Mouse (Mus musculus) testis, postnatal 10 days (tissue): ENCODE results near the gene Arpc5l.
A peak's percentile ranks its signal among the peaks of the same experiment; 100 is the strongest.
"Not testable (repeated sequence)": the region's sequence is repeated elsewhere in the genome, so short reads cannot be mapped to it uniquely, and the experiment has no call there.

ENCODE experiments used
- DNase-seq: peaks from one replicate; pipeline ENCODE4 v3.0.0; 2021; ENCODE audit warnings: low spot score

The Arpc5l gene

DNA sequence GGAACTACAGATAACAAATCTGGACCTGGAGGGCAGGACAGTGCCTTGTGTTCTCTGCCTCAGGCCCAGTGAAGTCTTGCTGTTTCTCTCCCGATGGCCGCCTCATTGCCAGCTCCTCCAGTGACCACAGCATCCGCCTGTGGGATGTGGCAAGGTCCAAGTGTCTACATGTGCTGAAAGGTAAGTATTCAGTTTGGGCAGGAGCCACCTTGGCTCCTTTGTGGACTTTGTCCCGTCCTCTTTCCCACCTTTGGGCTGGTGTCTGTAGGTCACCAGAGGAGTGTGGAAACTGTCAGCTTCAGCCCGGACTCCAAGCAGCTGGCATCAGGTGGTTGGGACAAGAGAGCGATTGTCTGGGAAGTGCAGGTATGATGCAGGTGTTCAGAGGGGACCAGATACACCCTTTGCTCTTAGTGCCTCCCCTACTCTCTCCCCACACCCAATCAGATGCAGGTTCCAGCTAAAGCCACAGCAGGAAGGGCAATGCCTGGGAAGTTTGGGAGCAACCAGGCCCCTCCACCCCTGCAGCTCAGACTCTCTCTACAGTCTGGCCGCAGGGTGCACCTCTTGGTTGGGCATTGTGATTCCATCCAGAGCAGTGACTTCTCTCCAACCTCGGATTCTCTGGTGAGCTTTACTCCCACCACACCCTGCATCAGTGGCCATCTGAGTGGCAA, 5.1 kb upstream of the Arpc5l start:
- no peak for DNase-seq

DNA sequence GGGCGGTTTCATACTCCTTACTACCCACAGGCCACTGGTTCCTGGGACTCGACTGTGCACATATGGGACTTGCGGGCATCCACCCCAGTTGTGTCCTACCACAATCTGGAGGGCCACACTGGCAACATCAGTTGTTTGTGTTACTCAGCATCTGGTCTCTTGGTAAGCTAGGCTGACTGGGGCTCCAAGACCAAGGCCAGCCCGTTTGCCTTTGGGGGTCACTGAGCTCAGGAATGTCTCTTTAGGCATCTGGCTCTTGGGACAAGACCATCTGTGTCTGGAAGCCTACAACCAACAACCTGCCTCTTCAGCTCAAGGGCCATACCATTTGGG, 4.6 kb upstream of the Arpc5l start:
- no peak for DNase-seq

DNA sequence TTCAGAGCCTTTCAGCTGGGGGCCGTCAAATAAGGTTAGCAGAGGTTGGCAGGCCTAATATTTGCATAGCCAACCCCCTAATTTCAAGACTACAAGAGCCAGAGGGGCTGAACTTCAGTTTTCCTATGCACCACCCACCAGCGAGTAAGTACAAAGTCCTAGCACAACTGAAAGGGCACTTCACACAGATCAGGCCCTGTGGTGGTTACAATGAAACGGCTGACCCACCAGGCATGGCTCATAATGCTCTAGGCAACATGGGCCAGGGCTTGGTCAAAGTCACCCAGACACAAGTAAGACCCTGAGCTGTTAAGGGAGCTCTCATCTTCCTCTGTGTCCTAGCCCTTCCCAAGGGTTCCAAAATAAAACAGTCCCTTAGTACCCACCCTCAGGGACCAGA, 3.3 kb upstream of the Arpc5l start:
- no peak for DNase-seq

DNA sequence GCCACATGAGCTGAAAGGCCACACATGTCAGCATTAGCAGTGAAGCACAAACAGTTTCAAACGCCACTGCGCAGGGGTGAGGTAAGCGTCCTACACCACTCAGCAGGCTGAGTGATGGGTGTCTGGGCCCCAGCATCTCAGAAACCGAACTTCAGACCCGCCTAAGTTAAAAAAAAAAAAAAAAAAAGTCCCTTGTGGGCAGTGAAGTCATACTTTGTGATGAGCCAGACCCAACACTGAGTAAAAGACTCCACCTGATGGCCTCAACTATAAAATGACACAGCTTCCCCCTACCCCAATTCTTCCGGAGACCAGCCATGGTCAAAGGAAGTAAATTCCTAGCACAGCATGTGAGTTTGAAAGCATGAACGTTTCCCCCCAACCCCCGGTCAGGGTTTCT, 2.0 kb upstream of the Arpc5l start:
- DNase-seq: no peak

DNA sequence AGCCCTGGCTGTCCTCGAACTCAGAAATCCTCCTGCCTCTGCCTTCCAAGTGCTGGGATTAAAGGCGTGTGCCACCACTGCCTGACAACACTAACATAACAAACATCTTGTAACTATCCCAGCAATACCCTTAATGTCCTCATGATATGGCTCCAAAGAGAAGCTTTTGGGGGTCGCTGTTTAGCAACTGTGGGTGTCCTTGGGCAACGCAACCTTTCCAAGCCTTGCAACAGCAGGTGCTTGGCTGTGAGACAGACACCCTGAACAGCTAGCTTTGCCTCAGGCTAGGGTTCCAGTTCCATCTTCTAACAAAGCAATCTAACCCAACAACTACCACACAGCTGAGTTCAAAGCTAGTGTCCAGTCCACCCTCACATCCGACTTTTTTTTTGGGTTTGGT, 1.6 kb upstream of the Arpc5l start:
- no peak for DNase-seq

DNA sequence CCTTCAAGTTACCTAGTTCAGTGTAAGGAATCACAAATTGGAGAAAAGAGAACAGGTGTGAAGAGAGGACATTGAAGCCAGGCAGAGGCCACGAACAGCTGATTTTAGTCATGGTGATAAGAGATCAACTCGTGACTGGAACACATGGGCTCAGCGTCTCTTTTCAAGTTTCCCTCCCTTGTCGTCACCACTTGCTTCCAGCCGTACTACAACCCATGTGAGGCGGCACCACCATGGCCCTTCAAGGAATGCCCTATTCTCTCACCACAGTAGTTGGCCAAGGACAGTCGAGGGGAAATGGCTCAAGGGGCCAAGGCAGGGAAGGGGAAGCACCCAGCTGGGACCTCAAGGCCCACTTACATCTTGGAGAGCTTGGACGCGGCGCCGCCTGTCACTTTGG, 776 bp upstream of the Arpc5l start:
- no peak for DNase-seq

DNA sequence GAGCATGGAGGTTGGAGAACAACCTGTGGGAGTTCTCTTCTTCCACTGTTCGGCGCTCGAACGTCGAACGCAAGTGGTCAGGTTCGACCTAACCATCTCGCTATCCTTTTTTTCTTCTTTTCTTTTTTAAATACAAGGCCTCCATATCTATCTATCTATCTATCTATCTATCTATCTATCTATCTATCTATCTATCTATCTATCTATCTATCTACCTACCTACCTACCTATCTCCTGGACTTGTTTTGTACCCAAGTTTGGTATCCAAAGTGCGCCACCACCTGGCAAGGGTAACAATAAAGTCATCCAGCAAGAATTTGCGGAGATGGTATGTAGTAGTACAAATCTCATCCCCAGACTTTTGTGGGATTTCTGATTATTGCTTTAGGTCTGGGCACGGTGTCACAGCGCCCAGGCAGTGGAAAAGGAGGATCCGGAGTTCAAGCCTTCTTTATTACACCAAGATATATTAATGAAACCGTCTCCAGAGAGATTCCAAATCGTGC, 479 bp downstream of the Arpc5l start, which contains the start of gene Rpl35:
Gene Rpl35, minus strand, starts transcription at position 51 of the 506 bp plus-strand sequence.
- peak; percentile 70 for DNase-seq

DNA sequence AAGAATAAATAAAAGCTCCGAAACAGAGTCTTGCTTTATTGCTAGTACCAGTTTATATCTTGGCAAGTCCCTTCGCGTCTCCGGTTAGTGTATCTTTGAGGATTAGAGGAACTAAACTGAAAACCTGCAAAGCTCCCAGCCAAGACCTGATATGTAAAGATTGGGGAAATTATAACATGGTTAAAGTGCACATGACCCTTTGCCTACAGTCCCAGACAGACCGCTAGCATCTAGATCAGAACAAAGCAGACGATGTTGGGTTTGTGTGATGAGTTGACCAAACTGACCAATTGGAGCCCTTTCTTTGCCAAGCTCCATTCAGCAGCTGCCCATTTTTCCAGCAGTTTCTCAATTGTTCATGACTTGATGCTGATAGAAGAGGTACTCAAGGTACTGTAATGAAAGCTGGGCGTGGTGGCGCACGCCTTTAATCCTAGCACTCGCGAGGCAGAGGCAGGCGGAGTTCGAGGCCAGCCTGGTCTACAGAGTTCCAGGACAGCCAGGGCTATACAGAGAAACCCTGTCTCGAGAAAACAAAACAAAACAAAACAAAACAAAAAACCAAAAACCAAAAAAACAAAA, 1.1 kb downstream of the Arpc5l start:
- no peak for DNase-seq

DNA sequence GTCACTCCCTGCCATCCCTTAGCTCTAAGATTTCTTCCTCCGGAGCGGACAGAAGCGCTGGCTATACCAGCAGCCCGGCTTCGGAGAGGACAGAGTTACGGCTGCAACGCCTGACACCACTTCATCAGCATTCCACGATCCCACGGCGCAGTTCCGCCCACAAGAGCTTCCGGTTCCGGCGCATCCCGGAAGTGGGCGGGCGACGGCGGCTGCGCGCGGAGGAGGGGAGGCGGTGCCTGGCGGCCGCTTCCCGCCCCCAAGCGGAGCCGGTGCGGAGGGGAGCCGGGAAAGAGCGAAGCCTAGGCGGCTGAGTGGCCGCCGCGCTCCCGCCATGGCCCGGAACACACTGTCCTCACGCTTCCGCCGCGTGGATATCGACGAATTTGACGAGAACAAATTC, 2.7 kb downstream of the Arpc5l start:
- peak; percentile 94 for DNase-seq

DNA sequence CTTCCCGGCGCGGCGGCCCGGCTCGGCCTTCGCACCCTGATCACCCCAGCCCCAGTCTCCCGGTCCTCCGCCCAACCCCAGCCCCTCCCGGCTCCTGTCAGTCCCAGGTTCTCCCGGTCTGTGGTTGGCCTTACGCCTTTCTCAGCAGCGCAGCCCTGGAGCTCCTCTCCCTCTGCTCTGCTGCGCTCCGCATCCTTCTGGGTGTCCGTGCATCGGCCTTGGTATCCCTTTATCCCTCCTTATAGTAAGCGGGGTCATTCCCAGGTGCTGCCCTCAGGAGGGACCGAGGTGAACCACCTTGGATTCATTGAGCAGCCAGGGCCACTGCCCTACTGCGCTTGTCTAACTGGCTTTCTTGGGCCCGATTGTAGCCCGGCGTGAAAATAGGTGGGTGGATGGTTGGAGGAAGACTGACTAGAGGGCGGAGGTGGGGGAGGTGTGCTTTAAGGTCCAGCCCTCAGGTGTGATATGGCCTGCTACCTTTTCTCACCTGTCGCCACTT, 3.3 kb downstream of the Arpc5l start:
- no peak for DNase-seq

DNA sequence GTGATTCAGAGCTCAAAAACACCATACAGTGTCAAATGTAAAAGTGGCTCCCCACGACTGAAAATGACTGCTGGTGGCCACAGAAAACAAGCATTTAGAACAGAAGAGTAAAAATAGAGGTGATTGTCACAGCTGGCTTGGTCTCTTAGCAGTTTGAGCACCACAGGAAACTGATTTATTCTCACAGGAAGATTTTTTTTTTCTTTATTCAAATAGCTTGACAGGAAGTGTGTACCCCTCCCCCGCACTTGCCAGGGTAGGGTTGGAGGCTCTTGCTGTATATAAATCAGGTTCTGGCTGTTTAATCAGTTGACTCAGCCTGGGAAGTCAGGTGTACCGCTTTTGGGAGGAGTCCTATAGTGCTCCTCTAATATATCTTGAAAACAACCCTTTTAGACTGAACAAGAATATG, 3.8 kb downstream of the Arpc5l start:
- DNase-seq: no peak

DNA sequence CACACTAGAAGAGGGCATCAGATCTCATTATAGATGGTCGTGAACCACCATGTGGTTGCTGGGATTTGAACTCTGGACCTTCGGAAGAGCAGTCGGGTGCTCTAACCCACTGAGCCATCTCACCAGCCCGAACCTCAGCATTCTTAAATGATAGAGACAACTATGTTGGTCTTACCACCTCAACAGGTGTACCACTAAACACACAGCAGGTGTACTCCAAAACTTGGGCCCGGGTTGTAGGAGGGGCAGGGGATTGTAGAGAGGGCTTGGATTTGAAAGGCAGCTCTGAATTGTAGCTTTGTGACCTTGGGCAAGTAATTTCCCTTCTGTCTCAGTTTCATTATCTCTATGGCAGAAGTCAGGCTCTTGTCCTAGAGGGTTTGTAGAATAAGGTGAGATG, 5.0 kb downstream of the Arpc5l start:
- not testable (repeated sequence) for DNase-seq

DNA sequence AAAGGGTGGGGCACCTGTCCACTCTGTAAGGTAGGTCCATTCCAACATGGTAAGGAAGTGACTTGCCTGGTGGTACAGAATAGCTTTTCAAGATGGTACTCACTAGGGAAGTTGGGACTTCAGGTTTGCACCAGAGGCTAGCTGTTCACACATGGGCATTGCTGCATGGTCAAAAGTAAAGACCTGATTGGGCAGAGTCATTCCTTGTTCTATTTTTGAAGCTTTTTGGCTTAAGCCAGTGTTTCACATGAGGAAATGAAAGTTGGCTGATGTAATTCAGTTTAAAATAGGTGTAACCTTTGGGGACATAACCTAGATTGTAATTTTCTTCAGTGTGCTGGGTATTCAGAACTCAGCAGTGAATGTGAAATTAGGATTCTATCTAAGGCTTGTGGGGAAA, 6.1 kb downstream of the Arpc5l start:
- no peak for DNase-seq

DNA sequence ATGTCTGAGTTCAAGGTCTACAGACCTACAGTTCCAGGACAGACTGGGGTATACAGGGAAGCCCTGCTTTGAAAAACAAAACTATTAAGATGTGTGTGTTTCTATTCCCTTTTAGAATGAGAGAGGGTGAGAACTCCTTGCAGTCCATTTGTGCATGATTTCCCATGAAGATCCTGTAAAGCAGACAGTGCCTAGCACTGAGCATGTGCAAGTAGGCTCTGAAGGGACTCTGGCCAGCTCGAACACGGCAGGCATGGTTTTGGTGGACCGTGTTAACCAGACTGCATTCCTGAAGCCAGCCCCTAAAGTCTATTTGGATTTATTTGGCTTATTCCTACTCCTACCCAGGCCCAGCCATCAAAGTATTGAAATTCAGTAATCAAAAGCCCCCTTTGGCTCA, 6.8 kb downstream of the Arpc5l start:
- DNase-seq: no peak

DNA sequence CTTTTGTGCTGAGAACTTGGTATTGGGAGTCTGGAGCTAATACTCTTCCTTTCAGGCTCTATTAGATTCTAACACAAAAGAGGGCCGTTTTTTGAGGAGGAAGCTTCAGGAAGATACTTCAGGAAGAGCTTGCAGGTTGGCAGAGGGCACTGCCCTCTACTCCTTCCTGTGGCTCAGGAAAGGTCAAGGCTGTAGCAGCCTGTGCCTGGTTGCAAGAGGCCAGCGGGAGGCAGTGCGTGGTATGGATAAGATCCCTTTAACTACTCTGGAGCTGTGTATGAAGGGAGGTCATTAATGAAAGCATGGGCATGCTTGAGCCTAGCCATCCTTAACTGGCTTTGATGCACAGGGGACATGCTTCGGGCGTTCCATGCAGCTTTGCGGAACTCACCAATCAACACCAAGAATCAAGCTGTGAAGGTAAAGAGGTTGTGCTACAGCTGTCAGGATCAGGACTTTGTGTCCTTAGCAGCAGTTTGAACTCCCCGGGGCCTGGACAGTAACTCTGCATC, 7.7 kb downstream of the Arpc5l start:
- no peak for DNase-seq

DNA sequence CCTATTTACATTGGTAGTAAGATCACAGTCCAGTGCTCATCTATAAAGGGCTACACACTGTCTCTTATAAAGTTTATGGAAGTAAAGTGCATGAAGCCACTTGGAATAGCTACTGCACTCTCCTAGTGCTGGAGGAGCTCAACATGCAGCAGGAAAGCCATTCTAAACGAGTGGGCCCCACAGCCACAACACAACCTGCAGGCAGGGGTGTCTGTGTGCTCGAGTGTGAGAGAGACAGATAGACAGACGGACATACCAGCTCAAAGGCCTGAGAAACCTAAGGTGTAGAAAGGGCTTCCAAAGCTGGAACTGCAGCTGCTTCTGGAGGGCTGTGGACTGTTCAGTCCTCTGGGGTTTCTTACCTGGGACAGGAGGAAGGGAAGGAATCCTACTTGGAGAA, 11.4 kb downstream of the Arpc5l start:
- DNase-seq: no peak

DNA sequence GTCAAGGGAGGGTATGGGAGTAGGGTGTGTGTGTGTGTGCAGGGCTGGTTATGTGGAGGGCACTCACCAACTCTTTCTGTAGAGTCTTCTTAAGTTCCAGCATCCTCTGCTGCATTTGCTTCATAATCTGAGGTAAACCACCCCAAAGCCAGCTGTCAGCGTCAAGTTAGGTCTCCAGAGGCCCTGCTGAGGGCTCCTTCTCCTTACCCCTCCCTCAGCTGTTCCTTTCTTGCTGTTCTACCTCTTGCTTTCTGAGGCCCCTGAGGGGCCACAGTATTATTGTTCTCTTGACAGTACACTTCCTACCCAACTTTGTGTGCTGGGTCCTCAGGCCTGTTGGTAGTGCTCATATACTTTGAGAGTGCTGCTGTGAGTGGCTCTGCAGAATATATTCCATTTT, 14.9 kb downstream of the Arpc5l start:
- no peak for DNase-seq

DNA sequence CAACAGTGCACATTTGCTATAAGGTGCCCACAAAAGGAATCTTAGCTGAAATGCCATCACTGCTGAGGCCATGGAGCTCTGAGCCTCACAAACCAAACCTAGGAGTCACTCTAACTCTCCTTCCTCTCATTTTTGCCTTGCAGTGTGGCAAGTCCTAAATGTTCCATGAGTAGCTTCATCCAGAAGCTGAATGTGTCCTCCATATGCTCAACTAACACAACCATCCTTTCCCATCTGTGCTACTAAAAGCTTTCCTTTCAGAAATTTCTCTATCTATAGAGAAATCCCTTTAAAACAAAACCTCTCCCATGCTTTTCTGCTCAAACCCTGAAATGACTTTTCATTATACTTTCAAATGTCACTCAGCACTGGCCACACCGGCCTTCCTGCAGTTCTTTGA, 26.5 kb downstream of the Arpc5l start:
- DNase-seq: no peak

DNA sequence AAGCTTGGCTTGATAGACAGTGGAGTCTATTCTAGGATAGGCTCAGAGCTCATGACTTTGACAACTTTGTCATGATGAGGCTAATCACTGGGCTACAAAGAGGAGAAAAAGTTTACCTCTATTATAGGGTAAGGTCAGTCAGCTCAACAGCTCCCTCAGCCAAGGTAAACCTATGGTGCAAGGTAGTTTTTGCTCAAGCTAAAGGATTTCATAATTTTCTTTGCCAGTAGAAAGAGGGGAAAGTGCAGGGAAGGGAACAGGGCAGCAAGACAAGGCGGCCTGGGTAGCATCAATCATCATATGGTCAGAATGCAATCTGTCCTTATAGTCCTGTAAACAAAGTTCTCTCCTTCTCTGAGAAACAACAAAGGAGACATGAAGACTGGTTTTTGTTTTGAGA, 35.1 kb downstream of the Arpc5l start:
- no peak for DNase-seq

DNA sequence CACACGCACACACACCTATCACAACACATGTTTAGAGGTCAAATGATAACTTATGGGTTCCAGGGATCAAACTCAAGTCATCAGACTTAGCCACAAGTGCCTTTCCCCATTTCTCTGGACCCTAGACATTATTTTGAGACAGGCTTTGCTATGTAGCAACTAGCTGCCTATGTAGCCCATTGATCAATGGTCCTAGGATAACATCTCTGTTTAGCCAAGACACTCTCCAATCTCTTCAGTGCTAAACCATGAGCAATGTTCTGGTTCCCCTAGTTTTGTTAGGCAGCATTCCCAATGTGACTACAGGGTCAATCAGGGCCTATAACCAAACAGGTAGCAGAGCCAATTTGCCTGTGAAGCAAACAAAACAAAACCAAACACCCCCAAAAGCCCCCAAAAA, 43.4 kb downstream of the Arpc5l start:
- DNase-seq: no peak

DNA sequence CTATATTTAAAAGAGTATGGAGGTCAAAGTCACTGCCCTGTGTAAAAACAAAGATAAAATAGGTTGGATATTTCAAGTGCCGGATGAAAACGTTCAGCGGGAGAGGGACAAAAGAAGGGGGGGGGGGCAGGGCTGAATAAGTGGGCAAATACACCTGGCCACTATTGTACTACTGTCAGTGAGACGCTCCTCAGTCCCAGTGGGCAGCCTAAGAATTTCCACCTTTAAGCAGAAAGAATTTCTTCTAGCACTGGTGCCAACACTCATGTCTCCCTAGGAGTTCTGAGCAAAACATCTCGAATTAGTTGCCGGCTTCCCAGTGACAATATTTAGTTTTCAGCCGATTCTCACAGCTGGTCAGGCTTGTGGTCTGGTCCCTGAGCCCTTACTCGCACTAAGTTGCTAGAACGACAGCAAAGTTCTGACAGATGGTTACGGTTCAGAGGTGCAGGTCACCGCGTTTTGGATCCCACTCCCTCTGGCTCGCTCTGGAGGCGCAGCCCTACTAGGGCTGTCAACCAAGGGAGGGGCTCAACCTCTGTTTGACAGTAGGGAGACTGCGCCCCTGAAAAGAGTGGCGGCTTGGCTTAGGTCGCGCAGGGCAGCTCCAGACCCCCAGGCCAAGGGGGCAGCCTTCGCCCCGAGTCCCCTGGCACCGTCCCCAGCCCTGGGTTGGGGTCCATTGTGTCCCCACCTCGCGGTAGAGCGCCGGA, 59.7 kb downstream of the Arpc5l start:
- no peak for DNase-seq
